Mouse (Mus musculus): ENCODE measurements around the gene Amn1. TPM values are rescaled to one million over a fixed set of nuclear protein-coding genes. Genes with fewer than 3 reads are reported as not detected.

The Amn1 gene
- total RNA-seq, 2 experiments from 2014 or later = 34.7 to 36.6 TPM

DNA sequence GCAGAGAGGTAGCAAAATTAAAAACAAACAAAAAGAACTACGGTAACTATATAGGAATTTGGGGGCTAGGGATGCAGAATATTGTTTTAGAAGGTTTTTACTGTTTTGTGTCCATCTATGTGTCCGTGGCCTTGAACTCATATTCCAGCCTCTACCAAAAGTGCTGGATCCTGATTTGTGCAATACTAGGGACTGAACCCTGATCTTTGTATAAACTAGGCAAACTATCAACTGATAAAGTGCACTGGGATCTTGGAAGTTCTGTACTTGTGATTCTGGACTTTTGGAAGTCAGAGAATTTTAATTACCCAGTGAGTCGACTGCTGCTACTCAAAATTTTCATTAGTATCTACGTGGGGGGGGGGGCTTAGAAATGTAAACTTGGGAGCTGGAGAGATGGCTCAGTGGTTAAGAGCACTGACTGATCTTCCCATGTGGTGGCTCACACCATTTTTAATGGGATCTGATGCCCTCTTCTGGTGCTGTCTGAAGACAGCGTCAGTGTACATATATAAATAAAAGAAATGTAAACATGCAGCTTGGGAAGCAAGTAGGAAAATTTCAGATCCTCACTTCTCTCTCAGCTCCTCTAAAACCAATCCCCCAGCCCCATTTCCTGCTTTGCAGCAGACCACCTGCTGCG is 34.9 kb downstream of the Amn1 start:
- DNase-seq (ENCODE audit: extremely low spot score in 1 of 2, low spot score in 2 of 2) = no peak
- no peak; the same call in 1 of the 2 replicates for TF ChIP-seq CTCF (IDR thresholded peaks at IDR 0.05)
- intact Hi-C loops (cut with DNase I) = no loop called here
- H3K4me3 ChIP-seq = no peak overlapping the region
- no peak overlapping the region for H3K27ac ChIP-seq

DNA sequence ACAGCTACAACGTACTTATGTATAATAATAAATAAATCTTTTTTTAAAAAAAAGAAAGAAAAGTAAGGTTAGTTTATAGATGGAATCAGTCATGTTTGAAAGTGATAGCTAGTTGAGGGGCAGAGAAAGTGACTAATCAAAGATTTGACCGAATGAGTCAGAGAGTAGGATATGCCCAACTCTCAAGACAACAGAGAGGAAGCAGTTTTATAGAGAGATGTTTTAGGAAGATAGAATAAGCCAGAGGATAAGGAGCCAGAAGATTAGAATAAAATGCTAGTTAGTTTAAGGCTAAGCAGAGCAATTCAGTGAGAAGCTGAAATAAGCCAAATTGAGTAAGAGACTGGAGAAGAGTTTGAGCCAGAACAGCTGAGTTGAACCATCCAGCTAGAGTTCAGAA is 36.4 kb downstream of the Amn1 start:
- TF ChIP-seq CTCF (IDR thresholded peaks at IDR 0.05) = no peak
- Histone ChIP-seq H3K4me3 (no peak overlapping the region), H3K27ac (no peak overlapping the region)
- intact Hi-C loops (cut with DNase I) = no loop called here
- DNase-seq (ENCODE audit: extremely low spot score in 1 of 2, low spot score in 2 of 2) = no peak

DNA sequence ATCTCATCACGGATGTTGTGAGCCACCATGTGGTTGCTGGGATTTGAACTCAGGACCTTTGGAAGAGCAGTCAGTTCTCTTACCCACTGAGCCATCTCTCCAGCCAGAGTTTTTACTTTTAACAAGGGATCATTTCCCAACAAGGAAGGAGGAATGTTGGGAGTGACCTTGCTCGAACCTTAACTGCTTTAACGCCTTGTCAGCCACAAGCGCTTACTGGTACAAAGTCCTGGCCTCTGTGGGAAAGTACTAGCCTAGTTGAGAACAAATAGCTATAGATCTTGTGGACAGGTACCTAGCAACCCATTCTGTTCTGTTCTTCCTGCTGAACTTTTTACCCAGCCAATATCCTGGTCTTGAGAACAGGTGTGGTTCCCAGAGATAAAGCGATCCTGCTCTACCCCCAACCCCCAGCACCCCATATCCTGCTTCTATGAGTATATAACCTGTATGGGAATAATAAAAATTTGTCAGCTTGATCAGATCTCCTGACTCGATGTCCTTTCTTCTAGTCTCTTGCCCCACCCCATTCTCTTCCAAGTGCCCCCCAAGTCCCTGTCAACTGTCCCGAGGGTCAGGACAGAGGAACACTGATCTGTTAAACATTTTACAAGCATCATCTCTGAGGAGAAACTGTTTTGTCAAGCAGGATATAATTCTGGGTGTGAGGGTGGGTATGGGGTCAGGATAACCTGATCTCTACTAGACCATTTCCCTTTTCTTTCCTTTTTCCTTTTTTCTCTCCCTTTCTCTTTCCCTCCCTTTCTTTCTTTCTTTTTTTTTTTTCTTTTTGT is 39.9 kb downstream of the Amn1 start:
- Histone ChIP-seq H3K27ac (no peak overlapping the region), H3K4me3 (no peak overlapping the region)
- intact Hi-C loops (cut with DNase I) = no loop called here
- DNase-seq (ENCODE audit: extremely low spot score in 1 of 2, low spot score in 2 of 2) = no peak
- TF ChIP-seq CTCF (IDR thresholded peaks at IDR 0.05) = no peak

DNA sequence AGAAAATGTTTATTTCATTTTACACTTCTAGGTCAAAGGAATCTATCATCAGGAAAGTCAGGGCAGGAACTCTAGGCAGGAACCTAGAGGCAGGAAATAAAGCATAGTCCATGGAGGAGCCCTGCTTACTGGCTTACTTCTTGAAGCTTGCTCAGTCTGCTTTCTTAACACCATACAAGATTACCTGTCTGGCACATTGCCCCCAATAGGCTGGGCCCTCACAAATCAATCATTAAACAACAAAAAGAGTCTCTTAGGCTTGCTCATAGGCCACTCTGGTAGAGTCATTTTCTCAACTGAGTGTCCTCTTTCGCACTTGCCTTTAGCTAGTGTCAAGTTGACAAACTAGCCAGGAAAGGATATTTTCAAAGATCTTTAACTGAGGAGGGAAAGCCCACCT is 43.4 kb downstream of the Amn1 start:
- Histone ChIP-seq H3K27ac (no peak overlapping the region), H3K4me3 (no peak overlapping the region)
- TF ChIP-seq CTCF (IDR thresholded peaks at IDR 0.05) = no peak
- no peak for DNase-seq (ENCODE audit: extremely low spot score in 1 of 2, low spot score in 2 of 2)
- intact Hi-C loops (cut with DNase I) = no loop called here

DNA sequence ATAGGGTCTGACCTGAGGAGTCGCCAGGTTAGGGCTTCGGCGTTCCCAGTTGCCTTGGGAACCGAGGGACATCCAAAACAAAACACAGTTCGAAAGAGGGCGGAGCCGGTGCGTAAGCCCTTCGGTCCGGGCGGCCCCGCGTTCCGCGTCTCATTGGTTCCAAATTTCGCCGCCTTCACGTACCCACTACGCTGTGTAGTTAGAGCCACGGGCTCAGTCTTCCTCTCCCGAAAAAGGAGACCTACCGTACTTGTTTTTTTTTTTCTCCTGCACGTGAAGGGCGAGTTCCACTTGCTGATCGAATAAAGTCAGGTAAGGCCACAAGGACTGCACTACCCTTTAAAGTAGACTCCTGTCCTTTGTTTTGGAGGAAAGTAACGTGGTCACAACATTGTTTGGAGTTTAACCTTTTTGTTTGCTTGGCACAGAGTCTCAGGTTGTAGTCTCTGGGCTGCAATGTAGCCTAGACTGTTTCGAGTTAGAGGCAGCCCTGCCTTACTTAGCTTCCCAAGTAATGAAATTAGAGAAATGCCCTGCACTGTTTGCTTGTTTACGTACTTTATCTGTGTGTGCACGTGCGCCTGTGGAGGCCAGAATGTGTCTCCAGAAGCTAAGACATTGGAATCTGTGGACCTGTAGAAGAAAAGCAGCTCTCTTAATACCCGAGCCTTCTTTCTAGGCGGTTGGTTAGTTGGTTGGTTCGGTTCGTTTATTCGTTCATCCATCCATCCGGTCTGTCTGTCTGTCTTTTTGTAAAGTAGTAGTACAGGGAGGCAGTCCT is 46.9 kb downstream of the Amn1 start:
- Histone ChIP-seq H3K27ac (no peak overlapping the region; the same call in 1 of the 2 replicates), H3K4me3 (peak overlapping the region; percentile 52)
- intact Hi-C loops (cut with DNase I) = loop anchor here (5.0 kb wide), 1 partner anchor 231 kb away; no protein-coding TSS in a partner anchor
- DNase-seq (ENCODE audit: extremely low spot score in 1 of 2, low spot score in 2 of 2) = peak; percentile 71 to 76
- no peak for TF ChIP-seq CTCF (IDR thresholded peaks at IDR 0.05)

DNA sequence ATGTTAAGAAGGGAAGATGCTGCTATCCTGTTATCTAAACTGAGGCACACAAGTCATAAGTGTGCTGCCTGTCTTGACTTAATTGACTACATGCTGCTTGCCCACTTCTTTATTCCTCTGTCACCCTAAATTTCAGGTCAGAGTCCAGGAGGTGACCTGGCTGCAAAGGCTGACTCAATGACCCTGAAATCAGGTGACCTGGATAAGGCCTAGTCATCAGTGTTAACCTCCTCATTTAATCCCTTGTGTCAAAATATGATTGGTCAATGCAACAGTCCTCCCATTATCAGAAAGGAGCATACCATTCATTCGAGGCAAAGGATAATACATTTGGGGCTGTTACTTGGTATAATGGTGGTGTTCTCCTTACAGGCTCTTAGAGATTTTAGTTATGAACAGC is 49.0 kb downstream of the Amn1 start, which contains the start of gene Etfbkmt:
TSS of gene Etfbkmt (plus strand) at position 379 of the 400 bp plus-strand sequence.
- TF ChIP-seq CTCF (IDR thresholded peaks at IDR 0.05) = no peak
- no peak for DNase-seq (ENCODE audit: extremely low spot score in 1 of 2, low spot score in 2 of 2)
- intact Hi-C loops (cut with DNase I) = no loop called here
- H3K27ac ChIP-seq = no peak within 1 kb of the TSS
- no peak within 1 kb of the TSS for H3K4me3 ChIP-seq

DNA sequence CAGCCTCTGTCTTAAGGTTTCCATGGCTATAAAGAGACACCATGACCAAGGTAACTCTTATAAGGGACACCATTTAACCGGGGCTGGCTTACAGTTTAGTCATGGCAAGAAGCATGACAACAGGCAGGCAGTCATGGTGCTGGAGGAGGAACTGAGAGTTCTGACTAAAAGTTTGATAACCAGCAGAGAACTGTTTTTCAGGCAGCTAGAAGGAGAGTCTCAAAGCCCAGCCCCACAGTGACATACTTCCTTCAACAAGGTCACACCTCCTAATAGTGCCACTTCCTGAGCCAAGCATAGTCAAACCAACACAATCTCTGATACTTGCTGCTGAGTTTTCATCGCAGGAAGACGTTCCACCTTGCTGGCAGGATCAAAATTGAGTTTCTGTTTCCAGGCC is 49.5 kb downstream of the Amn1 start:
- Histone ChIP-seq H3K4me3 (no peak overlapping the region), H3K27ac (no peak overlapping the region)
- intact Hi-C loops (cut with DNase I) = no loop called here
- no peak for DNase-seq (ENCODE audit: extremely low spot score in 1 of 2, low spot score in 2 of 2)
- TF ChIP-seq CTCF (IDR thresholded peaks at IDR 0.05) = no peak

DNA sequence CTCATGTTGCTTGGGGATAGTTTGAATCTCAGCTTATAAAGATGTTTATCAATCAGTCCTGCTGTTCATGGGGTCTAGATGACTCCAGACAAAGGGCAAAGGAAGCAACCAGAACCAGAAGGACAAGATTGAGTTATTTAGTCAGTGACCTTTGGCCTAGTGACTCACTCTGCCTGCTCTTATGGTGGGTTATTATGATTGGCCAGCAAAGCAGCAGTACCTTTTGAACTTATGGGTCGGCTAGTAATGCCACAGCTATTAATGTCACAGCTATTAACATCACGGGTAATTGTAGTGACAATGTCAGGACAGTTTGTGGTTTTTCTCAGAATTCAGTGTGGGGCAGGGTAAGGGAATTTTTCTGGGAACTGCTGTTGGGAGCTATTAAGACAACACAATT is 50.6 kb downstream of the Amn1 start:
- Histone ChIP-seq H3K4me3 (no peak overlapping the region), H3K27ac (no peak overlapping the region)
- no peak for TF ChIP-seq CTCF (IDR thresholded peaks at IDR 0.05)
- intact Hi-C loops (cut with DNase I) = no loop called here
- no peak for DNase-seq (ENCODE audit: extremely low spot score in 1 of 2, low spot score in 2 of 2)

DNA sequence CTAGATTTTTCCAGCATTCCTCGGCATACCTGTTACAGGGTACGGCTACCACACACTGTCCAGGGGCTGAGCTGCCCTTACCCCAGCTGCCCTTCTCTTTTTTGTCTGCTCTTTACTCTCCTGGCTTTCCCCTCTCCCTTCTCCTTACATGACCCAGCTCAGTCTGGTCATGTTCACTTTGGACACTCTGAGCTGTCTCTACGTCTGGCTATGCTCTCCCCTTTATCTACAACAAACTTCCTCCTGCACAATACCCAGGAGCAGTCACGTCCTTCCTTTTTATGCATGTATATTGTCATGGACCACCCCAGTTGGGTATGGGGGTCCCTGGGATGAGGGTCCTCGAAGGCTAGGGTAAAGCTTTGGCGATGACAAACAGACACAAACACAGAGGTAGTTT is 52.9 kb downstream of the Amn1 start:
- no peak for DNase-seq (ENCODE audit: extremely low spot score in 1 of 2, low spot score in 2 of 2)
- H3K27ac ChIP-seq = no peak overlapping the region
- no peak for TF ChIP-seq CTCF (IDR thresholded peaks at IDR 0.05)
- intact Hi-C loops (cut with DNase I) = no loop called here
- no peak overlapping the region for H3K4me3 ChIP-seq

DNA sequence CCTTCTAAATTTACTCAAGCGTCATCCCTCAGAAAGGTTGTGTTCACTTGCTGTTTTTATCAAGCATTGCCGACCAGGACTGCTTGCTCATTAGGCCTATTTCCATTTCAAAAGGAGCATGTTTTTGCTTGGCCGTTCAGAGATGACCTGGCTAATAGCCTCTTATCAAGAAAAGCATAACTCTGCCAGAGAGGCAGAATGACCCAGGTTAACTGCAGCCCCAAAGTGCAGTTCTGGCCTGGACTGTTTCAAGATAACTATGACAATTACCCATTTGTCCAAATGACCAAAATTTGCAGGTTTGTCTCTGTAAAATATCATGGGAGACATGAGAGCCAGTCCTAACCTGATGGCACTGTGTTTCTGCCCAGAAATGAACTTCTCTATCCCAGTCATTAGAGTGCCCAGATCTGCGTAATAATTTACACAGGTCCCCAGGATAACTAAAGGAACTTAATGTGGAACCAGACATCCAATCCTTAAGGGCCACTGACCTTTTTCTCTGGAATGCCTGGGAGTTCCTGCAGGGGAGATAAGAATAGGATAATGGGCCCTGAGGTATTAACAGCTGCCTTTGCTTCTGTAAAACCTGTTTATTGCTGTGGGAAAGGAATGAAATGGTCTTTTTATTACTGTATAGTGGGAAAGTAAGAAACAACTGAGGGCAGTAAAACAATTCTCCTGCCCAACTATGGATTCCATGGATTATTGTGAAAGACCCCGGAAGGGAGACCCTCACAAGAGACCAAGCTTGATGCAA is 53.9 kb downstream of the Amn1 start:
- no peak overlapping the region for H3K4me3 ChIP-seq
- TF ChIP-seq CTCF (IDR thresholded peaks at IDR 0.05) = no peak
- no peak for DNase-seq (ENCODE audit: extremely low spot score in 1 of 2, low spot score in 2 of 2)
- intact Hi-C loops (cut with DNase I) = no loop called here
- H3K27ac ChIP-seq = no peak overlapping the region

DNA sequence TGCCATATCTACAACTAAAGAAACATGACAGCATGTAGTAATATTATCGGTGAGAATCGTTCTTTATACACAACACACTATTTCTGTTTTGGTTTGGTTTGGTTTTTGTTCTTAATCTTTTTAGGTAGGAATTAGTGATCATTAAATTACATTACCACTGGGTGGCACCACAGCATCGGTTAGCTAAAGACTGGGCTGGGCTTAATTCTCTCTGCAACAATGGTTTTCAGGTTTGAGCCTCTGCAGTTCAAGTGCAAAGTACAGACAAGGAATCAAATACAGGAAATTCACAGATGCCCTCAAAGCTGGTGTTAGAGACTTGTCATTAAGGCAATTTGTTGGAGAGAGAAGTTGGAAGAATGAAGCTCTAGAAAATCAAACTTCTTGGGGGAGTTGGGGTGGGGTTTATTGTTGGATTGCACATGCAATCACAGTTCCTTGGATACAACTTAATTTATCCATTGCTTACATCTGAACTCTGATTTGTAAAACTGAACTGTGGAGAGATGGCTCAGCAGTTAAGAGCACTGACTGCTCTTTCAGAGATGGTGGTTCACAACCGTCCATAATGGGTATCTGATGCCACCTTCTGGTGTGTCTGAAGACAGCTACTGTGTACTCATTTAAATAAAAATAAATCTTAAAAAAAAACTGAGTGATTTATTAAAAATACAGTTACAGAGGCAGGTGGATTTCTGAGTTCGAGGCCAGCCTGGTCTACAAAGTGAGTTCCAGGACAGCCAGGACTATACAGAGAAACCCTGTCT is 56.0 kb downstream of the Amn1 start:
- Histone ChIP-seq H3K4me3 (no peak overlapping the region), H3K27ac (no peak overlapping the region)
- intact Hi-C loops (cut with DNase I) = no loop called here
- DNase-seq (ENCODE audit: extremely low spot score in 1 of 2, low spot score in 2 of 2) = no peak
- peak; percentile 51 for TF ChIP-seq CTCF (IDR thresholded peaks at IDR 0.05)
